Mouse (Mus musculus) testis, adult 2 months (tissue): ENCODE results near the gene Pdcd6.

Experiments
- CTCF ChIP-seq: fragments of 200-500 bp; IDR thresholded peaks from 2 replicates; pipeline ENCODE4 v1.5.1; 2012; ENCODE audit warnings: low read depth, mild to moderate bottlenecking, inconsistent platforms, low read length, moderate library complexity; ENCODE audit not compliant: control insufficient read depth, insufficient read depth, insufficient replicate concordance
- POLR2A ChIP-seq: fragments of 200-500 bp; IDR thresholded peaks from 2 replicates; pipeline ENCODE4 v1.6.1; 2012; ENCODE audit warnings: low read depth, mild to moderate bottlenecking, inconsistent platforms, low read length, moderate library complexity; ENCODE audit not compliant: control insufficient read depth

GRCm38 (mm10) chr13:74316386-74316785 lies 994 bp downstream of the Pdcd6 start:
- TF ChIP-seq POLR2A, result no peak
- no peak for TF ChIP-seq CTCF
